Mouse (Mus musculus) granulocyte monocyte progenitor cell, adult 5-6 weeks (primary cell): ENCODE measurements around the gene Olfr1053. TPM values are rescaled to one million over a fixed set of nuclear protein-coding genes. Genes with fewer than 3 reads are reported as not detected.
"Not testable (repeated sequence)": the region's sequence is repeated elsewhere in the genome, so short reads cannot be mapped to it uniquely, and the experiment has no call there.

Experiments
- ATAC-seq: replicated peaks from 2 replicates; pipeline ENCODE4 v1.8.0; 2016; ENCODE audit warnings: mild to moderate bottlenecking, moderate TSS enrichment, inconsistent platforms; ENCODE audit not compliant: poor library complexity, severe bottlenecking
- total RNA-seq, 2 experiments: library from RNA; stranded (forward) in 1 of 2; stranded (reverse) in 1 of 2; fragments of 200-712, 200-1000 nt in 1 of 2; fragments of >200 nt in 1 of 2; fragmentation: Nextera tagmentation in 1 of 2; gene quantifications; 2 replicates each; pipeline ENCODE4 v1.2.3; 2014 to 2017

The Olfr1053 gene
- total RNA-seq (2014; fragmentation: Nextera tagmentation): not detected in 2 replicates
- total RNA-seq (2017): not detected in 2 replicates

GRCm38 (mm10) chr2:86315184-86315583 is at the start of gene Olfr1053:
Olfr1053 (minus strand) TSS chr2:86315284.
- ATAC-seq: no peak

GRCm38 (mm10) chr2:86362369-86362768 is 47.3 kb upstream of the Olfr1053 start, which contains the start of gene Olfr1056:
Olfr1056 (minus strand) TSS chr2:86362469.
- no peak for ATAC-seq

GRCm38 (mm10) chr2:86351751-86352150 is 36.7 kb upstream of the Olfr1053 start:
- not testable (repeated sequence) for ATAC-seq

- ATAC-seq: no peak
Observed at GRCm38 (mm10) chr2:86350184-86350583, 35.1 kb upstream of the Olfr1053 start, which contains the start of gene Olfr1055. Olfr1055 (minus strand) TSS chr2:86350284.

- ATAC-seq: no peak
Observed at GRCm38 (mm10) chr2:86335333-86335732, 20.2 kb upstream of the Olfr1053 start, which contains the start of gene Olfr1054. Olfr1054 (minus strand) TSS chr2:86335433.

- no peak for ATAC-seq
Observed at GRCm38 (mm10) chr2:86292155-86292554, 22.9 kb downstream of the Olfr1053 start, which contains the start of gene Olfr1052. Olfr1052 (plus strand) TSS chr2:86292455.

- ATAC-seq: not testable (repeated sequence)
Observed at GRCm38 (mm10) chr2:86278988-86279387, 36.1 kb downstream of the Olfr1053 start, which contains the start of gene Olfr1051. Olfr1051 (minus strand) TSS chr2:86279088.

Other genes with a start within 250 kb of the Olfr1053 start
- gene Olfr1036, start 241.3 kb downstream of the Olfr1053 start, total RNA-seq (2014; fragmentation: Nextera tagmentation): not detected in 2 replicates
- gene Olfr1036, start 241.3 kb downstream of the Olfr1053 start, total RNA-seq (2017): not detected in 2 replicates
- not detected in 2 replicates for gene Olfr1037, start 227.9 kb downstream of the Olfr1053 start, total RNA-seq (2014; fragmentation: Nextera tagmentation)
- not detected in 2 replicates for gene Olfr1037, start 227.9 kb downstream of the Olfr1053 start, total RNA-seq (2017)
- gene Olfr1039, start 179.4 kb downstream of the Olfr1053 start, total RNA-seq (2014; fragmentation: Nextera tagmentation): not detected in 2 replicates
- not detected in 2 replicates for gene Olfr1039, start 179.4 kb downstream of the Olfr1053 start, total RNA-seq (2017)
- not detected in 2 replicates for gene Olfr1040, start 168.6 kb downstream of the Olfr1053 start, total RNA-seq (2014; fragmentation: Nextera tagmentation)
- not detected in 2 replicates for gene Olfr1040, start 168.6 kb downstream of the Olfr1053 start, total RNA-seq (2017)
- gene Olfr1042, start 153.4 kb downstream of the Olfr1053 start, total RNA-seq (2014; fragmentation: Nextera tagmentation): not detected in 2 replicates
- not detected in 2 replicates for gene Olfr1042, start 153.4 kb downstream of the Olfr1053 start, total RNA-seq (2017)
- gene Olfr1043, start 147.8 kb downstream of the Olfr1053 start, total RNA-seq (2014; fragmentation: Nextera tagmentation): not detected in 2 replicates
- gene Olfr1043, start 147.8 kb downstream of the Olfr1053 start, total RNA-seq (2017): not detected in 2 replicates
- not detected in 2 replicates for gene Olfr1044, start 137.5 kb downstream of the Olfr1053 start, total RNA-seq (2014; fragmentation: Nextera tagmentation)
- gene Olfr1044, start 137.5 kb downstream of the Olfr1053 start, total RNA-seq (2017): not detected in 2 replicates
- not detected in 2 replicates for gene Olfr52, start 129.6 kb downstream of the Olfr1053 start, total RNA-seq (2014; fragmentation: Nextera tagmentation)
- not detected in 2 replicates for gene Olfr52, start 129.6 kb downstream of the Olfr1053 start, total RNA-seq (2017)
- not detected in 2 replicates for gene Olfr1045, start 112.3 kb downstream of the Olfr1053 start, total RNA-seq (2014; fragmentation: Nextera tagmentation)
- not detected in 2 replicates for gene Olfr1045, start 112.3 kb downstream of the Olfr1053 start, total RNA-seq (2017)
- not detected in 2 replicates for gene Olfr1046, start 96.0 kb downstream of the Olfr1053 start, total RNA-seq (2014; fragmentation: Nextera tagmentation)
- not detected in 2 replicates for gene Olfr1046, start 96.0 kb downstream of the Olfr1053 start, total RNA-seq (2017)
- not detected in 2 replicates for gene Olfr1047, start 83.9 kb downstream of the Olfr1053 start, total RNA-seq (2014; fragmentation: Nextera tagmentation)
- not detected in 2 replicates for gene Olfr1047, start 83.9 kb downstream of the Olfr1053 start, total RNA-seq (2017)
- not detected in 2 replicates for gene Olfr1048, start 75.0 kb downstream of the Olfr1053 start, total RNA-seq (2014; fragmentation: Nextera tagmentation)
- not detected in 2 replicates for gene Olfr1048, start 75.0 kb downstream of the Olfr1053 start, total RNA-seq (2017)
- not detected in 2 replicates for gene Olfr1049, start 57.0 kb downstream of the Olfr1053 start, total RNA-seq (2014; fragmentation: Nextera tagmentation)
- gene Olfr1049, start 57.0 kb downstream of the Olfr1053 start, total RNA-seq (2017): not detected in 2 replicates
- not detected in 2 replicates for gene Olfr1051, start 36.2 kb downstream of the Olfr1053 start, total RNA-seq (2014; fragmentation: Nextera tagmentation)
- not detected in 2 replicates for gene Olfr1051, start 36.2 kb downstream of the Olfr1053 start, total RNA-seq (2017)
- gene Olfr1052, start 22.8 kb downstream of the Olfr1053 start, total RNA-seq (2014; fragmentation: Nextera tagmentation): not detected in 2 replicates
- not detected in 2 replicates for gene Olfr1052, start 22.8 kb downstream of the Olfr1053 start, total RNA-seq (2017)
- gene Olfr1054, start 20.1 kb upstream of the Olfr1053 start, total RNA-seq (2014; fragmentation: Nextera tagmentation): not detected in 2 replicates
- gene Olfr1054, start 20.1 kb upstream of the Olfr1053 start, total RNA-seq (2017): not detected in 2 replicates
- gene Olfr1055, start 35.0 kb upstream of the Olfr1053 start, total RNA-seq (2014; fragmentation: Nextera tagmentation): not detected in 2 replicates
- gene Olfr1055, start 35.0 kb upstream of the Olfr1053 start, total RNA-seq (2017): not detected in 2 replicates
- gene Olfr1056, start 47.2 kb upstream of the Olfr1053 start, total RNA-seq (2014; fragmentation: Nextera tagmentation): not detected in 2 replicates
- not detected in 2 replicates for gene Olfr1056, start 47.2 kb upstream of the Olfr1053 start, total RNA-seq (2017)
- not detected in 2 replicates for gene Olfr1057, start 63.1 kb upstream of the Olfr1053 start, total RNA-seq (2014; fragmentation: Nextera tagmentation)
- not detected in 2 replicates for gene Olfr1057, start 63.1 kb upstream of the Olfr1053 start, total RNA-seq (2017)
- gene Olfr1058, start 73.3 kb upstream of the Olfr1053 start, total RNA-seq (2014; fragmentation: Nextera tagmentation): not detected in 2 replicates
- gene Olfr1058, start 73.3 kb upstream of the Olfr1053 start, total RNA-seq (2017): not detected in 2 replicates
- not detected in 2 replicates for gene Olfr1061, start 98.8 kb upstream of the Olfr1053 start, total RNA-seq (2014; fragmentation: Nextera tagmentation)
- gene Olfr1061, start 98.8 kb upstream of the Olfr1053 start, total RNA-seq (2017): not detected in 2 replicates
- not detected in 2 replicates for gene Olfr1062, start 111.5 kb upstream of the Olfr1053 start, total RNA-seq (2014; fragmentation: Nextera tagmentation)
- not detected in 2 replicates for gene Olfr1062, start 111.5 kb upstream of the Olfr1053 start, total RNA-seq (2017)
- gene Olfr1065, start 135.3 kb upstream of the Olfr1053 start, total RNA-seq (2014; fragmentation: Nextera tagmentation): not detected in 2 replicates
- gene Olfr1065, start 135.3 kb upstream of the Olfr1053 start, total RNA-seq (2017): not detected in 2 replicates
- gene Olfr1066, start 141.0 kb upstream of the Olfr1053 start, total RNA-seq (2014; fragmentation: Nextera tagmentation): not detected in 2 replicates
- not detected in 2 replicates for gene Olfr1066, start 141.0 kb upstream of the Olfr1053 start, total RNA-seq (2017)
- gene Olfr228, start 172.1 kb upstream of the Olfr1053 start, total RNA-seq (2014; fragmentation: Nextera tagmentation): not detected in 2 replicates
- gene Olfr228, start 172.1 kb upstream of the Olfr1053 start, total RNA-seq (2017): not detected in 2 replicates
- not detected in 2 replicates for gene Olfr1076, start 193.2 kb upstream of the Olfr1053 start, total RNA-seq (2014; fragmentation: Nextera tagmentation)
- not detected in 2 replicates for gene Olfr1076, start 193.2 kb upstream of the Olfr1053 start, total RNA-seq (2017)
- gene Olfr1079, start 227.2 kb upstream of the Olfr1053 start, total RNA-seq (2014; fragmentation: Nextera tagmentation): not detected in 2 replicates
- not detected in 2 replicates for gene Olfr1079, start 227.2 kb upstream of the Olfr1053 start, total RNA-seq (2017)
- gene Olfr1080, start 243.0 kb upstream of the Olfr1053 start, total RNA-seq (2014; fragmentation: Nextera tagmentation): not detected in 2 replicates
- gene Olfr1080, start 243.0 kb upstream of the Olfr1053 start, total RNA-seq (2017): not detected in 2 replicates